Mouse (Mus musculus) gastrocnemius, adult 2 months (tissue): ENCODE measurements around the gene Bmpr1a. TPM values are rescaled to one million over a fixed set of nuclear protein-coding genes. Genes with fewer than 3 reads are reported as not detected.
A peak's percentile ranks its signal among the peaks of the same experiment; 100 is the strongest.

Experiments used
- DNase-seq: peaks from one replicate; pipeline ENCODE4 v3.0.0; 2022
- H3K27ac ChIP-seq: fragments of 200-600 bp; 2 replicates; pipeline ENCODE4 v1.8.1; 2022; ENCODE audit warnings: mild to moderate bottlenecking
- H3K4me3 ChIP-seq: fragments of 200-600 bp; 2 replicates; pipeline ENCODE4 v1.8.1; 2022; ENCODE audit warnings: mild to moderate bottlenecking, moderate library complexity
- CTCF ChIP-seq: fragments of 200-600 bp; IDR thresholded peaks from 2 replicates; pipeline ENCODE4 v1.8.1; 2022; ENCODE audit warnings: antibody characterized with exemption, mild to moderate bottlenecking, moderate library complexity
- intact Hi-C: fragments of 180-260 bp; cut with DNase I; formaldehyde crosslinking; loops from one replicate; pipeline ENCODE4 v1.15.1; 2025
- total RNA-seq, 2 experiments: library from RNA; stranded (reverse); gene quantifications; 2 replicates each; pipeline ENCODE4 v1.2.3; 2021

Gene Bmpr1a
- total RNA-seq, 2 experiments from 2014 or later = 49.4 to 54.1 TPM

GRCm38 (mm10) chr14:34522701-34523100, 19.6 kb upstream of the Bmpr1a start, which contains the start of gene 9230112D13Rik:
TSS of gene 9230112D13Rik (minus strand) at chr14:34522801.
- Histone ChIP-seq H3K4me3 (no peak within 1 kb of the TSS), H3K27ac (no peak within 1 kb of the TSS)
- intact Hi-C loops = no loop called here
- no peak for TF ChIP-seq CTCF
- no peak for DNase-seq

GRCm38 (mm10) chr14:34517959-34518544, 14.9 kb upstream of the Bmpr1a start:
- no peak for TF ChIP-seq CTCF
- intact Hi-C loops = no loop called here
- Histone ChIP-seq H3K27ac (no peak overlapping the region), H3K4me3 (no peak overlapping the region)
- DNase-seq = no peak

GRCm38 (mm10) chr14:34516960-34517577, 13.9 kb upstream of the Bmpr1a start:
- intact Hi-C loops = no loop called here
- no peak for DNase-seq
- TF ChIP-seq CTCF = no peak
- no peak overlapping the region for H3K27ac ChIP-seq
- H3K4me3 ChIP-seq = no peak overlapping the region

- no peak for DNase-seq
- Histone ChIP-seq H3K4me3 (no peak overlapping the region), H3K27ac (no peak overlapping the region)
- intact Hi-C loops = no loop called here
- no peak for TF ChIP-seq CTCF
Measured at GRCm38 (mm10) chr14:34515860-34516259, 12.7 kb upstream of the Bmpr1a start.

GRCm38 (mm10) chr14:34514120-34514519, 11.0 kb upstream of the Bmpr1a start:
- H3K4me3 ChIP-seq = no peak overlapping the region
- no peak for DNase-seq
- H3K27ac ChIP-seq = no peak overlapping the region
- peak; percentile 13; the same call in 1 of the 2 replicates for TF ChIP-seq CTCF
- intact Hi-C loops = no loop called here

- DNase-seq = no peak
- no peak overlapping the region for H3K4me3 ChIP-seq
- intact Hi-C loops = no loop called here
- no peak overlapping the region for H3K27ac ChIP-seq
- no peak for TF ChIP-seq CTCF
Measured at GRCm38 (mm10) chr14:34512602-34513001, 9.5 kb upstream of the Bmpr1a start.

- DNase-seq = no peak
- Histone ChIP-seq H3K27ac (no peak overlapping the region), H3K4me3 (no peak overlapping the region)
- intact Hi-C loops = no loop called here
- no peak for TF ChIP-seq CTCF
Measured at GRCm38 (mm10) chr14:34511901-34512300, 8.8 kb upstream of the Bmpr1a start.

- intact Hi-C loops = no loop called here
- TF ChIP-seq CTCF = no peak
- H3K4me3 ChIP-seq = peak overlapping the region; percentile 11; the same call in 1 of the 2 replicates
- DNase-seq = no peak
- H3K27ac ChIP-seq = peak overlapping the region; percentile 61
Measured at GRCm38 (mm10) chr14:34508842-34509439, 5.8 kb upstream of the Bmpr1a start.

GRCm38 (mm10) chr14:34508187-34508840, 5.2 kb upstream of the Bmpr1a start:
- Histone ChIP-seq H3K4me3 (peak overlapping the region; percentile 11; the same call in 1 of the 2 replicates), H3K27ac (peak overlapping the region; percentile 61)
- intact Hi-C loops = no loop called here
- no peak for TF ChIP-seq CTCF
- DNase-seq = no peak

- no peak for DNase-seq
- Histone ChIP-seq H3K27ac (peak overlapping the region; percentile 25; the same call in 1 of the 2 replicates), H3K4me3 (no peak overlapping the region)
- TF ChIP-seq CTCF = no peak
- intact Hi-C loops = no loop called here
Measured at GRCm38 (mm10) chr14:34505309-34505708, 2.2 kb upstream of the Bmpr1a start.

GRCm38 (mm10) chr14:34504377-34504776, 1.2 kb upstream of the Bmpr1a start:
- Histone ChIP-seq H3K27ac (peak overlapping the region; percentile 100), H3K4me3 (no peak overlapping the region)
- TF ChIP-seq CTCF = no peak
- intact Hi-C loops = loop anchor here (5.0 kb wide), 2 partner anchors 37 to 43 kb away; no protein-coding TSS in a partner anchor
- DNase-seq = no peak

- H3K27ac ChIP-seq = peak overlapping the region; percentile 100
- intact Hi-C loops = loop anchor here (5.0 kb wide), 2 partner anchors 36 to 44 kb away; no protein-coding TSS in a partner anchor
- no peak for DNase-seq
- no peak for TF ChIP-seq CTCF
- H3K4me3 ChIP-seq = peak overlapping the region; percentile 79
Measured at GRCm38 (mm10) chr14:34503759-34504158, 618 bp upstream of the Bmpr1a start.
